Mouse (Mus musculus): ENCODE results near the gene Platr17. TPM values are rescaled to one million over a fixed set of nuclear protein-coding genes. Genes with fewer than 3 reads are reported as not detected.
"Not testable (repeated sequence)": the region's sequence is repeated elsewhere in the genome, so short reads cannot be mapped to it uniquely, and the experiment has no call there.

Gene Platr17
- polyA plus RNA-seq, 1 experiment from 2014 or later, result 0.55 TPM

DNA sequence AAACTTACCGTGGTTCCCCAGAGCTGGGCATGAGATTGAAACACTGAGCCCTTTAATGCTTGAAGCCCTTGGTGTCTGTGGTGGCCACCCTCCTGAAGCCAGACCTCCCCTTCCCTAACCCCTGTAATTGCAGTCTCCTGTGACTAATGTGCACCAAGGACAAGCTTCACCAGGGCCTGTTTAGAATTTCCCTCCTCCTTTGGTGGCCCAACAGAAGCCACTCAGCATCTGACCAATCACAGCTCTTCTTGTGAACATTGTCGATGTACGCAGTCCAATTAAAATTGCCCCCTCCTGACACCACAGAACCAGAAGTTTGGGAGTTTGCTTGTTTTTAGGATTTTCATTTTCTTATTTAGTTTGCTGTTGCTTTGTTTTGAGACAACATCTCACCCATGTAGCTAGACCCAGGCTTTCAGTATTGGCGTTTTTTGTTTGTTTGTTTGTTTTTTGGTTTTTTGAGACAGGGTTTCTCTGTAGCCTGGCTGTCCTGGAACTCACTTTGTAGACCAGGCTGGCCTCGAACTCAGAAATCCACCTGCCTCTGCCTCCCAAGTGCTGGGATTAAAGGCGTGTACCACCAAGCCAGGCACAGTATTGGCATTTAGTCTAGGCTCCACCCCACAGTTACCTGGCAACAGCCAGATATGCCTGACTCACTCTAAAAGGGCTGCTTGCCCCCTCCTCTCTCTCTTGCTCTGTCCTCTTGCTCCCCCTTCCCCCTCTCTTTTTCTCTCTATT is 854 bp upstream of the Platr17 start:
- 59% methylated on average over 6 of the region's 6 CpGs for WGBS
- not testable (repeated sequence) for H3K36me3 ChIP-seq; H3K9me3 ChIP-seq (replicated peaks); ATAC-seq (ENCODE audit: insufficient number of reproducible peaks, low FRiP score, low TSS enrichment, low read depth); H3K27ac ChIP-seq (replicated peaks); H3K4me3 ChIP-seq (replicated peaks); H3K9ac ChIP-seq; H3K4me1 ChIP-seq; H3K4me2 ChIP-seq (replicated peaks); H3K27me3 ChIP-seq

GRCm38 (mm10) chr17:33908331-33909076 is 3.6 kb downstream of the Platr17 start:
- Histone ChIP-seq H3K36me3 (peaks cover 25% of the 10 kb centered on the region), H3K9me3 (replicated peaks) (no peaks in the 10 kb centered on the region), H3K9ac (peak overlapping the region; percentile 57), H3K4me3 (replicated peaks) (peak overlapping the region; percentile 96), H3K4me2 (replicated peaks) (peak overlapping the region; percentile 88), H3K27me3 (no peaks in the 10 kb centered on the region), H3K4me1 (peaks cover 28% of the 10 kb centered on the region), H3K27ac (replicated peaks) (peak overlapping the region; percentile 93)
- WGBS, result under 1% methylated on average over 44 of the region's 44 CpGs
- ATAC-seq (ENCODE audit: insufficient number of reproducible peaks, low FRiP score, low TSS enrichment, low read depth), result peak; percentile 47

- Histone ChIP-seq H3K27ac (replicated peaks) (peak within 1 kb of the TSS; percentile 93), H3K27me3 (no peaks in the 10 kb centered on the region), H3K4me1 (peaks cover 28% of the 10 kb centered on the region), H3K4me3 (replicated peaks) (peak within 1 kb of the TSS; percentile 96), H3K9ac (peak within 1 kb of the TSS; percentile 83), H3K4me2 (replicated peaks) (peak within 1 kb of the TSS; percentile 88), H3K36me3 (peaks cover 32% of the 10 kb centered on the region), H3K9me3 (replicated peaks) (no peaks in the 10 kb centered on the region)
- WGBS, result under 1% methylated on average over 68 of the region's 68 CpGs
- ATAC-seq (ENCODE audit: insufficient number of reproducible peaks, low FRiP score, low TSS enrichment, low read depth), result peak; percentile 97
Observed at GRCm38 (mm10) chr17:33909077-33909868, 4.3 kb downstream of the Platr17 start, which contains the start of gene Daxx. Daxx (plus strand) TSS chr17:33909414.

- Histone ChIP-seq H3K4me2 (replicated peaks) (peak overlapping the region; percentile 88), H3K4me1 (peaks cover 31% of the 10 kb centered on the region), H3K9me3 (replicated peaks) (no peaks in the 10 kb centered on the region), H3K27me3 (no peaks in the 10 kb centered on the region), H3K9ac (peak overlapping the region; percentile 83), H3K36me3 (peaks cover 37% of the 10 kb centered on the region), H3K4me3 (replicated peaks) (peak overlapping the region; percentile 96), H3K27ac (replicated peaks) (peak overlapping the region; percentile 91)
- WGBS, result 0% methylated on average over 14 of the region's 14 CpGs
- ATAC-seq (ENCODE audit: insufficient number of reproducible peaks, low FRiP score, low TSS enrichment, low read depth), result no peak
Observed at GRCm38 (mm10) chr17:33909869-33910250, 4.9 kb downstream of the Platr17 start.

- no peaks in the 10 kb centered on the region for H3K9me3 ChIP-seq (replicated peaks)
- no peaks in the 10 kb centered on the region for H3K27me3 ChIP-seq
- ATAC-seq (ENCODE audit: insufficient number of reproducible peaks, low FRiP score, low TSS enrichment, low read depth), result no peak
- peak overlapping the region; percentile 83 for H3K9ac ChIP-seq
- H3K27ac ChIP-seq (replicated peaks), result peak overlapping the region; percentile 91
- peaks cover 41% of the 10 kb centered on the region for H3K36me3 ChIP-seq
- H3K4me1 ChIP-seq, result peaks cover 37% of the 10 kb centered on the region
- H3K4me3 ChIP-seq (replicated peaks), result peak overlapping the region; percentile 96
- peak overlapping the region; percentile 88 for H3K4me2 ChIP-seq (replicated peaks)
- WGBS, result 40% methylated on average over 11 of the region's 11 CpGs
Observed at GRCm38 (mm10) chr17:33910346-33911051, 5.6 kb downstream of the Platr17 start.

DNA sequence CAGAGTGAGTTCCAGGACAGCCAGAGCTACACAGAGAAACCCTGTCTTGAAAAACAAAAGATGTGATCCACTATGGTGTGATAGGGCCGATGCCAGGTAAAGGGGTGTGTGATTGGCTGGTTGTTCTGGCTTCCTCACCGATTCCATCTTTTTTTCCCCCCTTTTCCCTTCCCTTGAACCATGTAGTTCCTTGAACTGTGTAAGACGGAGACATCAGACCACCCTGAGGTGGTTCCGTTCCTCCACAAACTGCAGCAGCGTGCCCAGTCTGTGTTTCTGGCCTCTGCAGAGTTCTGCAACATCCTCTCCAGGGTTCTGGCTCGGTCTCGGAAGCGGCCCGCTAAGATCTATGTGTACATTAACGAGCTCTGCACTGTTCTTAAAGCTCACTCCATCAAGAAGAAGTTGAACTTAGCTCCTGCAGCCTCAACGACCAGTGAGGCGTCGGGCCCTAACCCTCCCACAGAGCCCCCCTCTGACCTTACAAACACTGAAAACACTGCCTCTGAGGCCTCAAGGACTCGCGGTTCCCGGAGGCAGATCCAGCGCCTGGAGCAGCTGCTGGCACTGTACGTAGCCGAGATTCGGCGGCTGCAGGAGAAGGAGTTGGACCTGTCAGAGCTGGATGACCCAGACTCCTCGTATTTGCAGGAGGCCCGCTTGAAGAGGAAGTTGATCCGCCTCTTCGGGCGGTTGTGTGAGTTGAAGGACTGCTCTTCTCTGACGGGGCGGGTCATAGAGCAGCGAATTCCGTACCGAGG is 6.3 kb downstream of the Platr17 start:
- Histone ChIP-seq H3K4me1 (peaks cover 38% of the 10 kb centered on the region), H3K4me2 (replicated peaks) (no peak overlapping the region), H3K27me3 (no peaks in the 10 kb centered on the region), H3K27ac (replicated peaks) (no peak overlapping the region), H3K36me3 (peaks cover 41% of the 10 kb centered on the region), H3K4me3 (replicated peaks) (0 out of 2 replicates have a peak overlapping the region, but pooled peaks have one; percentile 96), H3K9me3 (replicated peaks) (no peaks in the 10 kb centered on the region), H3K9ac (no peak overlapping the region)
- WGBS, result 91% methylated on average over 31 of the region's 31 CpGs
- ATAC-seq (ENCODE audit: insufficient number of reproducible peaks, low FRiP score, low TSS enrichment, low read depth), result no peak

GRCm38 (mm10) chr17:33911813-33912414 is 7.0 kb downstream of the Platr17 start:
- no peak overlapping the region for H3K9ac ChIP-seq
- H3K4me1 ChIP-seq, result peaks cover 45% of the 10 kb centered on the region
- 84% methylated on average over 28 of the region's 28 CpGs for WGBS
- H3K27me3 ChIP-seq, result no peaks in the 10 kb centered on the region
- H3K4me2 ChIP-seq (replicated peaks), result no peak overlapping the region
- H3K27ac ChIP-seq (replicated peaks), result no peak overlapping the region
- H3K4me3 ChIP-seq (replicated peaks), result no peak overlapping the region
- peaks cover 41% of the 10 kb centered on the region for H3K36me3 ChIP-seq
- no peaks in the 10 kb centered on the region for H3K9me3 ChIP-seq (replicated peaks)
- ATAC-seq (ENCODE audit: insufficient number of reproducible peaks, low FRiP score, low TSS enrichment, low read depth), result no peak

- Histone ChIP-seq H3K4me1 (peaks cover 48% of the 10 kb centered on the region), H3K4me2 (replicated peaks) (no peak overlapping the region), H3K36me3 (peaks cover 48% of the 10 kb centered on the region), H3K9me3 (replicated peaks) (no peaks in the 10 kb centered on the region), H3K4me3 (replicated peaks) (no peak overlapping the region), H3K27ac (replicated peaks) (no peak overlapping the region), H3K27me3 (no peaks in the 10 kb centered on the region), H3K9ac (no peak overlapping the region)
- no peak for ATAC-seq (ENCODE audit: insufficient number of reproducible peaks, low FRiP score, low TSS enrichment, low read depth)
- 83% methylated on average over 10 of the region's 10 CpGs for WGBS
Observed at GRCm38 (mm10) chr17:33913264-33913663, 8.3 kb downstream of the Platr17 start.

DNA sequence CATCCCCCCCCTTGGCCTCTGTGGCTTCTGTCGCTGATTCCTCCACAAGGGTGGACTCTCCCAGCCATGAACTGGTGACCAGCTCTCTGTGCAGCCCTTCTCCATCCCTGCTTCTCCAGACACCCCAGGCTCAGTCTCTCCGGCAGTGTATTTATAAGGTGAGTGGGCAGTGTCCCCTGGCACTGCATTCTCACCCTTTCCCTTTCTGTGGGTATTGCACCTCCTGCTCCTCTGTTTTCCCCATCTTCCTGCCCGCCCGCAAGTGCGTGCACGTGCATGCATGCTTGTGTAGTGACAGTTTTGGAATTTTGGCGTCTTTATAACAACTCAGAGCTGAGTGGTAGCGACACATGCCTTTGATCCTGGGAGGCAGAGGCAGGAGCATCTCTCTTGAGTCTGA is 9.0 kb downstream of the Platr17 start:
- Histone ChIP-seq H3K4me2 (replicated peaks) (no peak overlapping the region), H3K9me3 (replicated peaks) (no peaks in the 10 kb centered on the region), H3K4me3 (replicated peaks) (no peak overlapping the region), H3K27ac (replicated peaks) (no peak overlapping the region), H3K9ac (no peak overlapping the region), H3K36me3 (peaks cover 48% of the 10 kb centered on the region), H3K4me1 (peaks cover 50% of the 10 kb centered on the region), H3K27me3 (no peaks in the 10 kb centered on the region)
- 93% methylated on average over 8 of the region's 8 CpGs for WGBS
- no peak for ATAC-seq (ENCODE audit: insufficient number of reproducible peaks, low FRiP score, low TSS enrichment, low read depth)

- Histone ChIP-seq H3K36me3 (peaks cover 48% of the 10 kb centered on the region), H3K4me3 (replicated peaks) (peak overlapping the region; percentile 57; the same call in 1 of the 2 replicates)
- WGBS, result 69% methylated on average over 13 of the region's 13 CpGs
Observed at GRCm38 (mm10) chr17:33914969-33915391, 10.0 kb downstream of the Platr17 start.

More at GRCm38 (mm10) chr17:33914969-33915391, 10.0 kb downstream of the Platr17 start:
- H3K4me1 ChIP-seq, result peaks cover 54% of the 10 kb centered on the region
- H3K9ac ChIP-seq, result no peak overlapping the region
- no peaks in the 10 kb centered on the region for H3K9me3 ChIP-seq (replicated peaks)
- ATAC-seq (ENCODE audit: insufficient number of reproducible peaks, low FRiP score, low TSS enrichment, low read depth), result no peak
- H3K27ac ChIP-seq (replicated peaks), result no peak overlapping the region
- H3K27me3 ChIP-seq, result no peaks in the 10 kb centered on the region
- H3K4me2 ChIP-seq (replicated peaks), result peak overlapping the region; percentile 68; the same call in 1 of the 2 replicates
